ENCODE assay signal across 19 mouse cellular contexts in genomic region chr2:113555724-113556123, GRCm38 (mm10).
A peak's percentile ranks its signal among the peaks of the same experiment; 100 is the strongest.
DNase-seq lines count a peak whose midpoint lies in the region; ATAC-seq lines count a peak whose summit lies in the region.
"Had no signal": no experiment of that assay in that cellular context is flagged by ENCODE, and none has a peak within 500 bp of the region (broad histone marks: within the 10 kb centered on the region; RNA-seq: fewer than 3 reads in every experiment).

No protein-coding gene starts in this region.

- no peak overlapping the region for H3K27ac ChIP-seq in heart, embryonic 10.5 days
- H3K27ac ChIP-seq in midbrain, embryonic 13.5 days = no peak overlapping the region
- H3K27ac ChIP-seq: forebrain, embryonic 10.5 days; layer of hippocampus, adult 2 months; macrophage; midbrain, embryonic 15.5 days had no signal

- H3K27me3 ChIP-seq in heart, embryonic 10.5 days (ENCODE audit: insufficient read depth, poor library complexity, severe bottlenecking) = no peaks in the 10 kb centered on the region
- no peaks in the 10 kb centered on the region for H3K27me3 ChIP-seq in midbrain, embryonic 13.5 days
- H3K27me3 ChIP-seq: midbrain, embryonic 15.5 days had no signal

- intact Hi-C loops in heart, postnatal 14 days (cut with DNase I) = no loop called here

- H3K4me3 ChIP-seq in heart, embryonic 10.5 days = no peak overlapping the region
- no peak overlapping the region for H3K4me3 ChIP-seq in midbrain, embryonic 13.5 days (replicated peaks)
- H3K4me3 ChIP-seq: forebrain, embryonic 10.5 days; layer of hippocampus, adult 2 months; midbrain, embryonic 15.5 days had no signal

- DNase-seq in heart, adult 18-20 months = peak; percentile 75 to 78
- no peak for DNase-seq in heart, embryonic 10.5 days (ENCODE audit: low spot score)
- peak; percentile 14 for DNase-seq in urinary bladder, postnatal 14 days (ENCODE audit: low spot score)
- DNase-seq in urinary bladder, adult 2 months (ENCODE audit: low spot score) = no peak
- DNase-seq in heart, postnatal 14 days = peak; percentile 51 to 79
- DNase-seq in thymus, postnatal 36 days = no peak
- no peak for DNase-seq in cerebellum, adult 18-20 months
- DNase-seq: cerebellum, adult 9-11 months; embryo, embryonic 11 days; kidney, adult 18-20 months; lung, adult 18-20 months; thymus, adult 18-20 months had no signal

- ATAC-seq in midbrain, embryonic 13.5 days = no peak
- ATAC-seq: activated CD4-positive, CD25-positive, alpha-beta regulatory T cell, adult 4 months; CD4-positive, CD25-positive, alpha-beta regulatory T cell, adult 4 months; midbrain, embryonic 15.5 days had no signal

- no peaks in the 10 kb centered on the region for H3K9me3 ChIP-seq in heart, embryonic 10.5 days
- no peaks in the 10 kb centered on the region for H3K9me3 ChIP-seq in midbrain, embryonic 13.5 days
- H3K9me3 ChIP-seq: forebrain, embryonic 10.5 days; midbrain, embryonic 15.5 days had no signal

- H3K4me1 ChIP-seq in heart, embryonic 10.5 days = no peaks in the 10 kb centered on the region
- no peaks in the 10 kb centered on the region for H3K4me1 ChIP-seq in midbrain, embryonic 13.5 days (replicated peaks)
- H3K4me1 ChIP-seq: forebrain, embryonic 10.5 days; midbrain, embryonic 15.5 days had no signal

- 65% methylated on average over 2 of the region's 2 CpGs for WGBS in heart, embryonic 10.5 days
- WGBS in midbrain, embryonic 13.5 days = 83% methylated on average over 2 of the region's 2 CpGs

- no peaks in the 10 kb centered on the region for H3K36me3 ChIP-seq in heart, embryonic 10.5 days
- H3K36me3 ChIP-seq in midbrain, embryonic 13.5 days = no peaks in the 10 kb centered on the region
- H3K36me3 ChIP-seq: forebrain, embryonic 10.5 days; midbrain, embryonic 15.5 days had no signal

- no peak overlapping the region for H3K9ac ChIP-seq in midbrain, embryonic 13.5 days (replicated peaks)
- H3K9ac ChIP-seq: midbrain, embryonic 15.5 days had no signal

- H3K4me2 ChIP-seq in midbrain, embryonic 13.5 days (replicated peaks) = no peak overlapping the region
- H3K4me2 ChIP-seq: midbrain, embryonic 15.5 days had no signal

Comparison
In these comparisons a context has a peak if more than half of its experiments do, and no peak if none do; other contexts are left out.
1. DNase-seq: peak in heart, adult 18-20 months (2 of 2), urinary bladder, postnatal 14 days (single experiment) and heart, postnatal 14 days (2 of 2); none in heart, embryonic 10.5 days (single experiment), urinary bladder, adult 2 months (single experiment), thymus, postnatal 36 days (0 of 2) and cerebellum, adult 18-20 months (0 of 2).